Mouse (Mus musculus): ENCODE measurements around the gene Tmtc4. TPM values are rescaled to one million over a fixed set of nuclear protein-coding genes. Genes with fewer than 3 reads are reported as not detected.

Gene Tmtc4
- total and polyA plus RNA-seq, 3 experiments = 1.4 to 3.3 (median 2.7) TPM

GRCm38 (mm10) chr14:122973091-122973490 lies 10.7 kb downstream of the Tmtc4 start:
- Histone ChIP-seq H3K4me2 (ENCODE audit: insufficient read depth, low read depth, poor library complexity, severe bottlenecking) (no peak overlapping the region), H3K27me3 (replicated peaks) (no peaks in the 10 kb centered on the region), H3K27ac (ENCODE audit: insufficient read depth, low read depth) (no peak overlapping the region), H3K79me2 (replicated peaks; ENCODE audit: control insufficient read depth, extremely low read depth, insufficient read depth, poor library complexity, severe bottlenecking) (no peaks in the 10 kb centered on the region), H3K9me3 (replicated peaks; ENCODE audit: low read length) (no peaks in the 10 kb centered on the region), H3K4me3 (replicated peaks in 1 of 3; ENCODE audit: low read depth in 2 of 3, low read length in 2 of 3, poor library complexity in 1 of 3) (no peak overlapping the region), H3K4me1 (ENCODE audit: control insufficient read depth in 1 of 2, insufficient read depth in 2 of 2) (no peaks in the 10 kb centered on the region), H3K9ac (ENCODE audit: insufficient read depth, low read depth) (no peak overlapping the region), H3K36me3 (replicated peaks in 1 of 2; ENCODE audit: control insufficient read depth in 1 of 2, insufficient read depth in 1 of 2, low read length in 1 of 2) (peaks cover 0 to 3% of the 10 kb centered on the region in 2 experiments)
- TF ChIP-seq JUND (conservative IDR thresholded peaks at IDR 0.05; ENCODE audit: low read depth, low read length) (no peak), RAD21 (IDR thresholded peaks at IDR 0.05; ENCODE audit: low read depth, low read length) (no peak), EP300 (IDR thresholded peaks at IDR 0.05; ENCODE audit: low read length) (no peak), IRF4 (IDR thresholded peaks at IDR 0.05; ENCODE audit: low read depth, low read length) (no peak), MXI1 (IDR thresholded peaks at IDR 0.05; ENCODE audit: low read depth, low read length) (no peak), ZNF384 (IDR thresholded peaks at IDR 0.05; ENCODE audit: low read depth, low read length) (no peak), NRF1 (IDR thresholded peaks at IDR 0.05; ENCODE audit: low read depth, low read length) (no peak), SMC3 (IDR thresholded peaks at IDR 0.05; ENCODE audit: low read depth, low read length) (no peak), USF2 (conservative IDR thresholded peaks at IDR 0.05; ENCODE audit: low read depth, low read length) (no peak), NELFE (IDR thresholded peaks at IDR 0.05; ENCODE audit: low read depth, low read length) (no peak), JUN (IDR thresholded peaks at IDR 0.05; ENCODE audit: insufficient read depth, low read depth, low read length) (no peak)
- no peak for DNase-seq (ENCODE audit: extremely low read depth)
- dilution Hi-C loops (cut with MboI; ENCODE audit: extremely low pct_ligation_motif_present, extremely low pct_unique_long_range_greater_than_20kb, low sequenced_read_pairs) = no loop called here
- in situ Hi-C loops (cut with MboI; ENCODE audit: low pct_ligation_motif_present, low pct_unique_long_range_greater_than_20kb, low sequenced_read_pairs) = loop anchor here (25.0 kb wide), 1 partner anchor 339 kb away; no protein-coding TSS in a partner anchor

DNA sequence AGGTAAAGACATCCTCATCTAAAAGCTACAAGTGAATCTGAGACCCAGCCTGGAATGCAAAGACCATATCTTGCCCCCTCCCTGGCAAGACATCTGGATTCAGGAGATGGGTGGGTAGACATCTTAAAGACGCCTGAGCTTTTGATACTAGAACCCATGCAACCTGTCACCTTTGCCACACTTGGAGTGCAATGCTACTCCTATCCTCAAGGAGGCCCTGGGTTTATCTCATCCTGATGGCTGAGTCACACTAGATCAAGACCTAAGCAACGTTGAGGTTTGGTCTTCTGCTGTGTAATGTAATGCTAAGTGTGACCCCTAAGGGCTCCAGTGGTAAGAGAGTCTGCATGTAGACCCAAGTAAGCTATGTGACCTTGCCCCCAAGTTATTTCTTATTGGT lies 15.8 kb downstream of the Tmtc4 start:
- no peaks in the 10 kb centered on the region for H3K9me3 ChIP-seq (replicated peaks; ENCODE audit: low read length)
- no peaks in the 10 kb centered on the region for H3K4me1 ChIP-seq (ENCODE audit: control insufficient read depth in 1 of 2, insufficient read depth in 2 of 2)
- H3K4me3 ChIP-seq (replicated peaks in 1 of 3; ENCODE audit: low read depth in 2 of 3, low read length in 2 of 3, poor library complexity in 1 of 3) = no peak overlapping the region
- in situ Hi-C loops (cut with MboI; ENCODE audit: low pct_ligation_motif_present, low pct_unique_long_range_greater_than_20kb, low sequenced_read_pairs) = loop anchor here (25.0 kb wide), 1 partner anchor 344 kb away; no protein-coding TSS in a partner anchor
- H3K36me3 ChIP-seq (replicated peaks in 1 of 2; ENCODE audit: control insufficient read depth in 1 of 2, insufficient read depth in 1 of 2, low read length in 1 of 2) = peaks cover 0 to 3% of the 10 kb centered on the region in 2 experiments
- dilution Hi-C loops (cut with MboI; ENCODE audit: extremely low pct_ligation_motif_present, extremely low pct_unique_long_range_greater_than_20kb, low sequenced_read_pairs) = no loop called here
- H3K27me3 ChIP-seq (replicated peaks) = no peaks in the 10 kb centered on the region
- DNase-seq (ENCODE audit: extremely low read depth) = no peak
- H3K9ac ChIP-seq (ENCODE audit: insufficient read depth, low read depth) = no peak overlapping the region
- TF ChIP-seq ELF1 (IDR thresholded peaks at IDR 0.05; ENCODE audit: low read depth, low read length) (no peak), MAX (IDR thresholded peaks at IDR 0.05; ENCODE audit: low read length) (no peak), NRF1 (IDR thresholded peaks at IDR 0.05; ENCODE audit: low read depth, low read length) (no peak), KAT2A (IDR thresholded peaks at IDR 0.05; ENCODE audit: insufficient replicate concordance, low read length) (no peak), CHD1 (IDR thresholded peaks at IDR 0.05; ENCODE audit: low read depth, low read length) (no peak), RAD21 (IDR thresholded peaks at IDR 0.05; ENCODE audit: low read depth, low read length) (peak; percentile 6), BHLHE40 (IDR thresholded peaks at IDR 0.05; ENCODE audit: low read depth, low read length) (no peak), SMC3 (IDR thresholded peaks at IDR 0.05; ENCODE audit: low read depth, low read length) (peak; percentile 23; the same call in 1 of the 2 replicates), PAX5 (IDR thresholded peaks at IDR 0.05; ENCODE audit: low read length) (no peak)
- H3K27ac ChIP-seq (ENCODE audit: insufficient read depth, low read depth) = no peak overlapping the region
- no peaks in the 10 kb centered on the region for H3K79me2 ChIP-seq (replicated peaks; ENCODE audit: control insufficient read depth, extremely low read depth, insufficient read depth, poor library complexity, severe bottlenecking)
- no peak overlapping the region for H3K4me2 ChIP-seq (ENCODE audit: insufficient read depth, low read depth, poor library complexity, severe bottlenecking)

Data from CH12.LX (cell line).